Mouse (Mus musculus): ENCODE measurements around the gene Olfr1320. TPM values are rescaled to one million over a fixed set of nuclear protein-coding genes. Genes with fewer than 3 reads are reported as not detected.

Olfr1320 gene
- polyA plus RNA-seq (2014; fragmentation: Illumina TruSeq; extraction: RNeasy Lipid Tissue Mini Kit (QIAGEN cat#74804); ENCODE audit: low read depth, low replicate concordance), result not detected

DNA sequence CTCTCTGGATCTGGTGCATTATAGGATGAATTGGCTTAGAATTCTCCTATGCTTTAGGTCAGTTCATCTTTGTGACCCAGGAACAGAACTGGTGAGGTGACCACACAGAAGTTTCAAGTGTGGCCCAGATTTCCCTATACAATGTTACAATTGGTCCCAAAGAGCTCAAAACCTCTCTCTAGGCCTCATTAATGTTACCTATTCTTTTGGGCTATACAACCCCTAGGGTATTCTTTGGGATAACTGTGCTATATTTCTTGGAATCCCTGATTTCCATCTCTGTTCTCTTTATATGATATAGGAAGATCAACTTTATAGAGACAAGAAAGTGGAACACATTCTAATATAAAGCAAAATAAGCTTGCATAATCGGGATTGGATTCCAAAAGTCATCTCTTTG, at the start of gene Olfr1320:
Gene Olfr1320, plus strand, starts transcription at position 301 of the 400 bp plus-strand sequence.

Other genes starting within 250 kb of the Olfr1320 start
- gene Arhgap36, start 208.4 kb upstream of the Olfr1320 start, polyA plus RNA-seq (2014; fragmentation: Illumina TruSeq; extraction: RNeasy Lipid Tissue Mini Kit (QIAGEN cat#74804); ENCODE audit: low read depth, low replicate concordance), result 0.41 TPM
- not detected for gene Olfr1321, start 62.7 kb downstream of the Olfr1320 start, polyA plus RNA-seq (2014; fragmentation: Illumina TruSeq; extraction: RNeasy Lipid Tissue Mini Kit (QIAGEN cat#74804); ENCODE audit: low read depth, low replicate concordance)
- 0.47 TPM for gene Igsf1, start 125.4 kb downstream of the Olfr1320 start, polyA plus RNA-seq (2014; fragmentation: Illumina TruSeq; extraction: RNeasy Lipid Tissue Mini Kit (QIAGEN cat#74804); ENCODE audit: low read depth, low replicate concordance)
- gene Olfr1322, start 219.2 kb downstream of the Olfr1320 start, polyA plus RNA-seq (2014; fragmentation: Illumina TruSeq; extraction: RNeasy Lipid Tissue Mini Kit (QIAGEN cat#74804); ENCODE audit: low read depth, low replicate concordance), result not detected